Mouse (Mus musculus): ENCODE measurements around the gene Spib.

Gene Spib

GRCm38 (mm10) chr7:44526414-44527154 lies 5.3 kb downstream of the Spib start:
- WGBS: 94% methylated on average over 14 of the region's 14 CpGs

- WGBS: 19% methylated on average over 22 of the region's 22 CpGs
These were observed 6.6 kb downstream of the Spib start for GRCm38 (mm10) chr7:44525126-44525832.

- 51% methylated on average over 12 of the region's 12 CpGs for WGBS
These were observed 7.4 kb downstream of the Spib start, which contains the start of gene Mybpc2 for GRCm38 (mm10) chr7:44524502-44524901. Gene Mybpc2, minus strand, starts transcription at chr7:44524656.

- WGBS: 88% methylated on average over 2 of the region's 2 CpGs
These were observed 8.8 kb downstream of the Spib start for GRCm38 (mm10) chr7:44523056-44523455.

- WGBS: 10% methylated on average over 20 of the region's 20 CpGs
These were observed 10.2 kb downstream of the Spib start for GRCm38 (mm10) chr7:44521710-44522109.

- WGBS: 82% methylated on average over 3 of the region's 3 CpGs
These were observed 10.9 kb downstream of the Spib start for GRCm38 (mm10) chr7:44520990-44521389.

GRCm38 (mm10) chr7:44519240-44519913 lies 12.5 kb downstream of the Spib start:
- WGBS: 72% methylated on average over 9 of the region's 9 CpGs

- 31% methylated on average over 5 of the region's 5 CpGs for WGBS
These were observed 30.2 kb downstream of the Spib start for GRCm38 (mm10) chr7:44501563-44502115.

- 62% methylated on average over 20 of the region's 20 CpGs for WGBS
These were observed 31.8 kb downstream of the Spib start for GRCm38 (mm10) chr7:44500046-44500445.

GRCm38 (mm10) chr7:44498922-44499321 lies 32.9 kb downstream of the Spib start:
- 69% methylated on average over 1 of the region's 1 CpGs for WGBS

- 88% methylated on average over 10 of the region's 10 CpGs for WGBS
These were observed 34.4 kb downstream of the Spib start for GRCm38 (mm10) chr7:44497361-44498055.

- 2% methylated on average over 26 of the region's 26 CpGs for WGBS
These were observed 35.1 kb downstream of the Spib start for GRCm38 (mm10) chr7:44496771-44497109.

- under 1% methylated on average over 58 of the region's 58 CpGs for WGBS
These were observed 35.7 kb downstream of the Spib start, which contains the start of the genes Emc10 and Fam71e1 for GRCm38 (mm10) chr7:44495992-44496770. Gene Emc10, minus strand, starts transcription at chr7:44496529. Gene Fam71e1, plus strand, starts transcription at chr7:44496581.

GRCm38 (mm10) chr7:44495086-44495485 lies 36.8 kb downstream of the Spib start:
- 52% methylated on average over 7 of the region's 7 CpGs for WGBS

- WGBS: 86% methylated on average over 12 of the region's 12 CpGs
These were observed 37.2 kb downstream of the Spib start for GRCm38 (mm10) chr7:44494681-44495080.

GRCm38 (mm10) chr7:44492166-44492826 lies 39.6 kb downstream of the Spib start:
- WGBS: 95% methylated on average over 21 of the region's 21 CpGs

- 95% methylated on average over 5 of the region's 5 CpGs for WGBS
These were observed 40.5 kb downstream of the Spib start for GRCm38 (mm10) chr7:44491391-44491790.

- 79% methylated on average over 4 of the region's 4 CpGs for WGBS
These were observed 41.6 kb downstream of the Spib start for GRCm38 (mm10) chr7:44490281-44490680.

GRCm38 (mm10) chr7:44488545-44488944 lies 43.3 kb downstream of the Spib start:
- 82% methylated on average over 8 of the region's 8 CpGs for WGBS

GRCm38 (mm10) chr7:44487936-44488335 lies 43.9 kb downstream of the Spib start:
- 87% methylated on average over 7 of the region's 7 CpGs for WGBS

All from cerebral cortex, adult 2 months (tissue).